Mouse (Mus musculus): ENCODE data around the gene Sh3gl3.

Sh3gl3 gene

DNA sequence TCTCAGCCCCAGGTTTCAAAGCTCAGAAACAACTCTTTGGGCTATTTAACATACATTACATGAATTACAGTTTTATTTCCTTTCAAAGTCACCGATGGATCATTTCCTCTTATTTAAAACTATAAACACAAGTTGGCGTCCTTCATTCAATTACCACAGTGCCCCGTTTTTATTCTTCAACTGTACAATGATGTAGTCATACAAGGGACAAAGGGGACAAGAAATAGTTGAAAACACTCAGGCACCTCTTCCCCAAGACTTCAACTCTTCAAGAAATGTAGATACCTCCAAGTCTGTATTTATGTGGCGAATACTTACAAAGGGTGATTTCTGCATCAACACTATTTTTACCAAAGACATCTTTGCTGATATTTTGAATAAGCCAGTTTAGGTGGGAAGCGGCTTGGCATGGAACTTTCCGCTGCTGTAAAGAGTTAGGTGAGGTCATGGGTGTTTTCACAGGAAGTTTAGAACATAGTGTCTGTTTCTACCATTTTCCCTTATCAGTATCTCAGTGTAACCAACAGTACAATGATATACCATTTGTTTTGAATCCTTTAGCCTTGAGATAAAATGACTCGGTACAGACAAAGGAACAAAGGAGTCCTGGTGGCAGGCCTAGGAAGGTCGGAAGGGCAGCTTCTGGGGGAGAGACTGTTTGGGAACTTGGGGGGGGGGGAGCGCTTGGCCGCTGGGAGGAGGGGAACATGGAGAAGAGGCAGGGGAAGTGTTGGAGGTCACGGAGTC, 62.7 kb downstream of the Sh3gl3 start:
- DNase-seq, result no peak

GRCm38 (mm10) chr7:82236899-82237162, 63.2 kb downstream of the Sh3gl3 start:
- no peak for DNase-seq

GRCm38 (mm10) chr7:82240424-82241240, 67.0 kb downstream of the Sh3gl3 start:
- DNase-seq, result no peak

DNA sequence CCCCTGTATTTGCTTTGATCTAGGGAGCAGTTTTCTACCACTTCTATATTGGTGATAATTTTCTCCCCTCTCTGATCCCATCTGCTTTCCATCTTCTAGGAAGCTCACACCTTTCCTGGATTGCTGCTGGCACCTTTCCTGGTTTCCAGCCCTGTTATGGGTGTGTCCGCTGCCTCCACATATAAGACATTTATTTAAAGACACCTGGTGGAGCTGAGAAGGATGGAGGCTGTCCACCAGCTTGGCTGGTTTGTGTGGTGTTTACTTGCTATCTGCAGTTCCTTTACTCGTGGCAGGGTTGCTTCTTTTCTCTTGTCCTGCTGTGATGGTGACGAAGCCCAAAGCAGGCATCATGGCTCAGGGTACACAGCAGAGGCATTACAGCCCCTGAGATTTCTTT, 71.1 kb downstream of the Sh3gl3 start:
- DNase-seq, result no peak

GRCm38 (mm10) chr7:82248953-82249695, 75.5 kb downstream of the Sh3gl3 start:
- no peak for DNase-seq

DNA sequence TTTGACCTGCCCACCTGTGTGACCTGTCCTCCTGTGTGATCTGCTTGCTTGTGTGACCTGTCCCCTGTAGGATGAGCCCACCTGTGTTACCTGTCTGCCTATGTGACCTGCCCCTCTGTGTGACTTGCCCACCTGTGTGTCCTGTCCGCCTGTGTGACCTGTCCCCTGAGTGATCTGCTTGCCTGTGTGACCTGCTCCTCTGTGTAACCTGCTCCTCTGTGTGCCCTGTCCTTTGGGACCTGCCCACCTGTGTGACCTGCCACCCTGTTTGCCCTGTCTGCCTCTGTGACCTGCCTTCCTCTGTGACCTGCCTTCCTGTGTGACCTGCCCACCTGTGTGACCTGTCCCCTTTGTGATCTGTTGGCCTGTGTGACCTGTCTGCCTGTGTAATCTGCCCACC, 79.7 kb downstream of the Sh3gl3 start:
- no peak for DNase-seq

DNA sequence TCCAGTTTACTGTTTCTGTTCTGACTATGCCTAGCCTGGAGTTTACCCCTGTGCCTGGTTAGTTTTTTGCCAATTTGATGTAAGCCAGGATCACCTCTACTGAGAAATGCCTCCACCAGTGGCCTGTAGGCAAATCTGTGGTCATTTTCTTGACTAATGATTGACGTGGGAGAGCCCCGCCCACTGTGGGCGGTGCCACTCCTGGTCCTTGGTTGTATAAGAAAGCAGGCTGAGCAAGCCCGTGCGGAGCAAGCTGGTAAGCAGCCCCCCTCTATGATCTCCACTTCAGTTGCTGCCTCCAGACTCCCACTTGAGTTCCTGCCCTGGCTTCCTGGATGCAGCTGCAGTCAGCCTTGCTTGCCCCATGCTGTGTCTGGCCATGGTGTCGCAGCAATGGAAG, 83.3 kb downstream of the Sh3gl3 start:
- DNase-seq, result no peak

- no peak for DNase-seq
Measured at GRCm38 (mm10) chr7:82257530-82257929, 83.9 kb downstream of the Sh3gl3 start.

- peak; percentile 40 to 62 for DNase-seq
Measured at GRCm38 (mm10) chr7:82260210-82260609, 86.6 kb downstream of the Sh3gl3 start.

DNA sequence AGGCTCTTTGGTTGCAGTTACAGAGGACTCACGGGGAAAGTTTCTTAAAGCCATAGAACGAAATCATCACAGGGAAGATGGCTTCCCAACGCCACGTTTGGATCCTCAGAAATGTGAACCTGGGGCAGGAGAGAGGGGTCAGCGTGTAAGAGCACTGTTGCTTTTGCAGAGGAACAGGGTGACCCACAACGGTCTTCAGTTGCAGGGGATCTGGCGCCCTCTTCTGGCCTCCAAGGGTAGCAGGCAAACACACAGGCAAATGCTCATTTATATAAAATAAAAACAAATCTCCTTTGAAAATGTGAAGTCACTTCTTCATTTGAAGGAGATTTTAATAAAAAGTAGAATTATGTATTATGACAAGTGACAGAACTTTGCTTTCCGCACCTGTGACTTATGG, 89.5 kb downstream of the Sh3gl3 start:
- peak; percentile 70 to 80 for DNase-seq

- no peak for DNase-seq
Measured at GRCm38 (mm10) chr7:82264119-82264518, 90.5 kb downstream of the Sh3gl3 start.

GRCm38 (mm10) chr7:82265365-82265764, 91.7 kb downstream of the Sh3gl3 start:
- DNase-seq, result no peak

GRCm38 (mm10) chr7:82269948-82270347, 96.3 kb downstream of the Sh3gl3 start:
- DNase-seq, result peak in 1 of 2 experiments; percentile 23

- DNase-seq, result no peak
Measured at GRCm38 (mm10) chr7:82271742-82272141, 98.1 kb downstream of the Sh3gl3 start.

DNA sequence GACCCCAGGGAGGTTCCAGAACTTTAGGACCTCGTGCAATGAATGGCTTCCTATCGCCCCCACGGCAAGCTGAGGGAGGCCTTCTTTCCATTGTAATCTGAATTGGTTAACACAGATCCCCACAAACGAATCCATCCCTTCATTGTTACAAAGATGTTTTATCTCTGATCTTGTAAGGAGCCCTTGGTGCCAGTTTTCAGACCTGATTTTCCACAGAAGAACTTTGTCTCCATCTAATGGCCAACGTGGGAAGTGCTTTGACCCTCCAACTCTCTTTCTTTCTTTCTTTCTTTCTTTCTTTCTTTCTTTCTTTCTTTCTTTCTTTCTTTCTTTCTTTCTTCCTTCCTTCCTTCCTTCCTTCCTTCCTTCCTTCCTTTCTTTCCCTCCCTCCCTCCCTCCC, 99.2 kb downstream of the Sh3gl3 start:
- peak in 1 of 2 experiments; percentile 63 for DNase-seq

- peak; percentile 38 to 64 for DNase-seq
Measured at GRCm38 (mm10) chr7:82274011-82274709, 100.5 kb downstream of the Sh3gl3 start.

DNA sequence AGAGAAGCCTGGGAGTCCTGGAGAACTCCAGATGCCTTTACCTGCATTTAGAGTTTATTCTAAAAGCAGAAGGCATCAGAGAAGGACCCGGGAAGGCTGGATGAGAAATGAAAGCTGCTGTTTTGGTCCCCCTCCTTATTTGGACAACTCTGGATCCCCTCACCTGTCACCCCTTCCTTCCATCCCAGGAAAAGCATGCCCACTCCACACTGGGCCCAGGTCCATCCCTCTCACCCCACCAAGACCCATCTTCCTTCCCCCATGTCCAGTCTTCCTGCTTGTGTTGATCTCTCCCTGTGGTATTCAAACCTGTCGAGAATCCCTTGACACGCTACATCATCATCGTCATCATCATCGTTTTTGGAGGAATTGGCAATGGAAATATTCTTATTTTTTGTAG, 101.3 kb downstream of the Sh3gl3 start:
- no peak for DNase-seq

DNA sequence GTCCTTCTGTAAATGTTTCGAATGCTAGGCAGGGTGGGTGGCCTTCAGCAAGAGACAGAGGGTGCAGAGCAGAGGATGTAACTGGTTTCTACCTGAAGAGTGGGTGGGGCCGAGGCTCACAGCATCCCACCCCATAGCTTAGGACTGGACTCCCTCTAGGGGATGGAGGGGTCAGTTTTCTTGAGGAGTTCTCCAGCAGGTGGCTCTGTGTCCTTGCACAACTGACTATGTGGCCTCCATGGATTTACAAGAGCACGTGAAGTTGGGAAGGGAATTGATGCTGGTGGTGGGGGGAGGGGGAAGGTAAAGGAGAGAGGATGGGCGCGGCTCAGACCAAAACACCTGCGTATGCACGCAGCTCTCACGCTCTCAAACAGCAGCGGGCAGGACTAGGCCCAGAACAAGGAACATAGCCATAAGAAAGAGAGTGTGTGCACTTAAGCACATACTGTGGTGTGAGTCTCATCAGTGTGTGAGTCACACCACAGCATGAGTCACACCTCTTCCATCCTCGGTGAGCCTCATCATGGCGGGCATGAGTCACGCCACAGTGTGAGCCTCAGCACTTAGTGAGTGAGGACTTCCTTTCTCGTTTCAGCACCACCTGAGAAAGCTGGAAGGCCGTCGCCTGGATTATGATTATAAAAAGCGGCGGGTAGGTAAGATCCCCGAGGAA, 102.0 kb downstream of the Sh3gl3 start:
- no peak for DNase-seq

GRCm38 (mm10) chr7:82282011-82282410, 108.4 kb downstream of the Sh3gl3 start:
- no peak for DNase-seq

DNA sequence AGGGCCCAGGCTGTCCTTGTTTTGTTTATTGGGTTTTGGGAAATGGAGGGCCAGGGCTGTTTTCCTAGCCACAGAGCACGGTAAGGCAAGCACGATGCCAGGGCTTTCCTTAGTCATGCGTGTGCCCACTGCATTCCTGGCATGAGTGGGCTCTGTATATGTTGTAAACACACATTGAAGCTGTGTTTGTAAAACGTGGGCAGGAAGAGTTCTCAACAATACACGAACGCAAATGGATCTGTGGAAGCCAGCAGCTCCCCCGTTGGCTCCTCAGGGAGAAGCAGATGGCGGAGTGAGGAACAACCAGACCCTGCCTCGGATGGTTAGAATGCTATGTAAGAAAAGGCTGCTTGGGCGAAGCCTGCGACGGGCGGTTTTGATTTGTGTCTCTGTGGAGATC, 108.8 kb downstream of the Sh3gl3 start:
- no peak for DNase-seq

DNA sequence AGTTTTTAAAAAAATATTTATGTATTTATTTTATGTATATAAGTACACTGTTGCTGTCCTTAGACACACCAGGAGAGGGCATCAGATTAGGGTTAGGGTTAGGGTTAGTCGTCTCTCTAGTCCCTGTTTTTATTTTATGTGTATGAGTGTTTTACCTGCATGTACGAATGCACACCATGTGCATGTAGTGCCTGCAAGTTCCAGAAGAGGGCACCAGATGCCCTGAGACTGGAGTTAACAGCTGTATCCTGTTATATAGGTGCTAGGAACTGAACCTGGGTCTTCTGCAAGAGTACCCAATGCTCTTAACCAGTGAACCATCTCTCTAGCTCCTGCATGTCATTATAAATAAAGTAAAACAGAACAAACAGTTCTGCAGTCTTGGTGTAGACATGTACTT, 113.6 kb downstream of the Sh3gl3 start:
- DNase-seq, result no peak

- DNase-seq, result peak in 1 of 2 experiments; percentile 61
Measured at GRCm38 (mm10) chr7:82293441-82293840, 119.8 kb downstream of the Sh3gl3 start.
